Mouse (Mus musculus) retina, embryonic 14.5 days (tissue): ENCODE data around the gene Catsperd.
"Not testable (repeated sequence)": the region's sequence is repeated elsewhere in the genome, so short reads cannot be mapped to it uniquely, and the experiment has no call there.

Experiments
- DNase-seq: peaks from one replicate; pipeline ENCODE4 v3.0.0-alpha.2; 2015; ENCODE audit warnings: low spot score

Catsperd gene

GRCm38 (mm10) chr17:56613236-56613844 lies 14.6 kb upstream of the Catsperd start, which contains the start of gene Rpl36:
Gene Rpl36, plus strand, starts transcription at chr17:56613416.
- peak; percentile 97 for DNase-seq

- DNase-seq, result not testable (repeated sequence)
Measured at GRCm38 (mm10) chr17:56613893-56614292, 14.1 kb upstream of the Catsperd start.

- DNase-seq, result no peak
Measured at GRCm38 (mm10) chr17:56614391-56615135, 13.4 kb upstream of the Catsperd start.

- DNase-seq, result no peak
Measured at GRCm38 (mm10) chr17:56615136-56615784, 12.7 kb upstream of the Catsperd start.

GRCm38 (mm10) chr17:56615792-56616191 lies 12.2 kb upstream of the Catsperd start:
- no peak for DNase-seq

GRCm38 (mm10) chr17:56616725-56617124 lies 11.2 kb upstream of the Catsperd start:
- DNase-seq, result no peak

- DNase-seq, result no peak
Measured at GRCm38 (mm10) chr17:56617628-56618027, 10.3 kb upstream of the Catsperd start.

- DNase-seq, result no peak
Measured at GRCm38 (mm10) chr17:56625495-56625894, 2.4 kb upstream of the Catsperd start.

- DNase-seq, result no peak
Measured at GRCm38 (mm10) chr17:56626260-56626659, 1.7 kb upstream of the Catsperd start.

GRCm38 (mm10) chr17:56626754-56627470 lies 1.0 kb upstream of the Catsperd start, which contains the start of gene Lonp1:
Gene Lonp1, minus strand, starts transcription at chr17:56626887.
- DNase-seq, result peak; percentile 99

GRCm38 (mm10) chr17:56629800-56630781 lies 2.1 kb downstream of the Catsperd start:
- not testable (repeated sequence) for DNase-seq

GRCm38 (mm10) chr17:56631807-56632206 lies 3.9 kb downstream of the Catsperd start:
- DNase-seq, result no peak

GRCm38 (mm10) chr17:56634023-56634422 lies 6.1 kb downstream of the Catsperd start:
- DNase-seq, result no peak

GRCm38 (mm10) chr17:56643237-56643636 lies 15.3 kb downstream of the Catsperd start:
- DNase-seq, result no peak

GRCm38 (mm10) chr17:56647546-56647945 lies 19.6 kb downstream of the Catsperd start:
- no peak for DNase-seq

- no peak for DNase-seq
Measured at GRCm38 (mm10) chr17:56651801-56652200, 23.9 kb downstream of the Catsperd start.

- DNase-seq, result no peak
Measured at GRCm38 (mm10) chr17:56654771-56655170, 26.8 kb downstream of the Catsperd start.

- no peak for DNase-seq
Measured at GRCm38 (mm10) chr17:56655311-56655710, 27.4 kb downstream of the Catsperd start.

GRCm38 (mm10) chr17:56656171-56656570 lies 28.2 kb downstream of the Catsperd start:
- no peak for DNase-seq

GRCm38 (mm10) chr17:56663659-56664058 lies 35.7 kb downstream of the Catsperd start:
- DNase-seq, result no peak

- DNase-seq, result peak; percentile 56
Measured at GRCm38 (mm10) chr17:56664333-56664732, 36.4 kb downstream of the Catsperd start.
